Mouse (Mus musculus) olfactory bulb, adult 2 months (tissue): ENCODE results near the gene Apol9b.

Experiments used
- CTCF ChIP-seq: fragments of 200-500 bp; IDR thresholded peaks from 2 replicates; pipeline ENCODE4 v1.5.1; 2012; ENCODE audit warnings: low read depth, mild to moderate bottlenecking, low read length, moderate library complexity; ENCODE audit not compliant: insufficient read depth
- POLR2A ChIP-seq: fragments of 200-500 bp; IDR thresholded peaks from 2 replicates; pipeline ENCODE4 v1.6.1; 2012; ENCODE audit warnings: mild to moderate bottlenecking, low read depth, low read length, moderate library complexity; ENCODE audit not compliant: insufficient read depth

DNA sequence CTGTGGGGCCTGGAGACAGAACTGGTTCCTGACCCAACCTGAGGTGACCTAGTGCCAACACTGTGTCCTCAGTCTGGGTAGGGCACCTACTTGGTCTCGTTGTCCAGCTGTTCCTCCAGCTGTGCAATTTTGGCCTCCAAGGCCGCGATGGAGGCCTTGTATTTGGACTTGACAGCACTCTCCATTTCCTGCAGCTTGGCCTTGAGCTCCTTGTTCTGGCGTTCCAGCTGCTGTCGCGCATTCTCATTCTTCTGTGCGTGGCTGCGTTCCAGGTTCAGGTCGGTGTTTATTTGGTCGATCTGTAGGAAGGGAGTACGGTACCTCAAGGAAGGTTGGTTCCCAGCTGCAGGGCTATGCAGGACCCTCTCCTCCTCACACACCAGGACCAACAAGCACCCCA lies 34.9 kb downstream of the Apol9b start:
- no peak for TF ChIP-seq CTCF
- TF ChIP-seq POLR2A: no peak
